Mouse (Mus musculus) intestine, embryonic 14.5 days (tissue): Measurements from ENCODE around the gene Gm10553. TPM values are rescaled to one million over a fixed set of nuclear protein-coding genes. Genes with fewer than 3 reads are reported as not detected.
"Not testable (repeated sequence)": the region's sequence is repeated elsewhere in the genome, so short reads cannot be mapped to it uniquely, and the experiment has no call there.

Experiments used
- ATAC-seq: fragments of 200-750 bp; cut with Nextera tagmentation; replicated peaks from 2 replicates; pipeline ENCODE4 v1.8.0; 2017; ENCODE audit warnings: low read depth, moderate number of reproducible peaks, moderate TSS enrichment, moderate library complexity; ENCODE audit not compliant: low FRiP score, low TSS enrichment
- DNase-seq: peaks from one replicate; pipeline ENCODE4 v3.0.0-alpha.2; 2018; ENCODE audit warnings: low spot score
- H3K27ac ChIP-seq: fragments of 300-500 bp; sonication (generic); 2 replicates; pipeline ENCODE4 v1.5.1; 2014; ENCODE audit warnings: low read depth, mild to moderate bottlenecking, control low read depth
- H3K27me3 ChIP-seq: fragments of 300-500 bp; sonication (generic); replicated peaks from 2 replicates; pipeline ENCODE4 v1.6.1; 2014; ENCODE audit warnings: low read length, control low read depth; ENCODE audit not compliant: control insufficient read depth, insufficient read depth
- H3K36me3 ChIP-seq: fragments of 300-500 bp; sonication (generic); 2 replicates; pipeline ENCODE4 v1.6.1; 2014; ENCODE audit warnings: low read length, control low read depth; ENCODE audit not compliant: control insufficient read depth, insufficient read depth
- H3K4me1 ChIP-seq: fragments of 300-500 bp; sonication (generic); replicated peaks from 2 replicates; pipeline ENCODE4 v1.6.1; 2014; ENCODE audit warnings: low read length, control low read depth, mixed read lengths; ENCODE audit not compliant: control insufficient read depth, insufficient read depth
- H3K4me2 ChIP-seq: fragments of 300-500 bp; sonication (generic); 2 replicates; pipeline ENCODE4 v1.6.1; 2014; ENCODE audit warnings: low read length
- H3K4me3 ChIP-seq: fragments of 300-500 bp; sonication (generic); 2 replicates; pipeline ENCODE4 v1.5.1; 2014; ENCODE audit warnings: low read depth, low read length, control low read depth, mixed read lengths
- H3K9ac ChIP-seq: fragments of 300-500 bp; sonication (generic); 2 replicates; pipeline ENCODE4 v1.6.1; 2014; ENCODE audit warnings: mild to moderate bottlenecking, low read length
- H3K9me3 ChIP-seq: fragments of 300-500 bp; sonication (generic); 2 replicates; pipeline ENCODE4 v1.6.1; 2016; ENCODE audit warnings: low read length, control low read depth; ENCODE audit not compliant: control insufficient read depth
- WGBS: fragments of 180-500 bp; shearing (Covaris S2); extraction: QIAGEN DNeasy Blood & Tissue Kit; methylation state at CpG from one replicate; pipeline ENCODE4 v1.1.7; 2014; 5-methylcytosine and 5-hydroxymethylcytosine counted together
- polyA plus RNA-seq: library from polyadenylated mRNA; unstranded; fragments of >200 nt; fragmentation: Nextera tagmentation; extraction: Ambion mirVana; gene quantifications from 2 replicates; pipeline ENCODE4 v1.2.1, GENCODE M21; 2014

Gm10553 gene
- polyA plus RNA-seq, 1 experiment from 2014 or later: not detected

- H3K9ac ChIP-seq, H3K27me3 ChIP-seq, H3K27ac ChIP-seq, H3K9me3 ChIP-seq, H3K36me3 ChIP-seq, DNase-seq, H3K4me2 ChIP-seq, H3K4me1 ChIP-seq, H3K4me3 ChIP-seq, ATAC-seq: not testable (repeated sequence)
- 89% methylated on average over 4 of the region's 4 CpGs for WGBS
Observed at GRCm38 (mm10) chr1:85105336-85105735, 5.4 kb downstream of the Gm10553 start.

- H3K4me3 ChIP-seq, ATAC-seq, H3K4me1 ChIP-seq, DNase-seq, H3K27ac ChIP-seq, H3K9ac ChIP-seq, H3K9me3 ChIP-seq, H3K4me2 ChIP-seq, H3K27me3 ChIP-seq, H3K36me3 ChIP-seq: not testable (repeated sequence)
- WGBS: 76% methylated on average over 5 of the region's 6 CpGs
Observed at GRCm38 (mm10) chr1:85106013-85106412, 6.0 kb downstream of the Gm10553 start.

GRCm38 (mm10) chr1:85109753-85110152 is 9.8 kb downstream of the Gm10553 start, which contains the start of gene A530032D15Rik:
TSS of gene A530032D15Rik (minus strand) at chr1:85109853.
- WGBS: no CpG with 5 or more reads among the region's 7 CpGs
- not testable (repeated sequence) for ATAC-seq, H3K27ac ChIP-seq

GRCm38 (mm10) chr1:85110876-85111275 is 10.9 kb downstream of the Gm10553 start:
- H3K4me2 ChIP-seq, ATAC-seq, H3K36me3 ChIP-seq, H3K27ac ChIP-seq, H3K9ac ChIP-seq, H3K9me3 ChIP-seq, H3K4me3 ChIP-seq, H3K27me3 ChIP-seq, DNase-seq, H3K4me1 ChIP-seq: not testable (repeated sequence)
- WGBS: 76% methylated on average over 2 of the region's 3 CpGs

More at GRCm38 (mm10) chr1:85109753-85110152, 9.8 kb downstream of the Gm10553 start, which contains the start of gene A530032D15Rik:
- not testable (repeated sequence) for H3K4me1 ChIP-seq, H3K36me3 ChIP-seq, H3K9me3 ChIP-seq, H3K27me3 ChIP-seq, H3K4me2 ChIP-seq, H3K9ac ChIP-seq, H3K4me3 ChIP-seq, DNase-seq

GRCm38 (mm10) chr1:85111572-85111971 is 11.6 kb downstream of the Gm10553 start:
- H3K27me3 ChIP-seq, H3K36me3 ChIP-seq, ATAC-seq, H3K27ac ChIP-seq, H3K9ac ChIP-seq, DNase-seq, H3K4me1 ChIP-seq, H3K9me3 ChIP-seq, H3K4me3 ChIP-seq, H3K4me2 ChIP-seq: not testable (repeated sequence)
- 61% methylated on average over 9 of the region's 10 CpGs for WGBS

GRCm38 (mm10) chr1:85112266-85112665 is 12.3 kb downstream of the Gm10553 start:
- WGBS: 87% methylated on average over 7 of the region's 7 CpGs
- not testable (repeated sequence) for DNase-seq

GRCm38 (mm10) chr1:85112889-85113288 is 12.9 kb downstream of the Gm10553 start:
- H3K27me3 ChIP-seq, H3K9ac ChIP-seq, H3K36me3 ChIP-seq, DNase-seq, H3K27ac ChIP-seq, ATAC-seq, H3K4me1 ChIP-seq, H3K4me2 ChIP-seq, H3K4me3 ChIP-seq, H3K9me3 ChIP-seq: not testable (repeated sequence)
- WGBS: 72% methylated on average over 2 of the region's 5 CpGs

More at GRCm38 (mm10) chr1:85112266-85112665, 12.3 kb downstream of the Gm10553 start:
- not testable (repeated sequence) for H3K9me3 ChIP-seq, H3K27me3 ChIP-seq, H3K36me3 ChIP-seq, H3K27ac ChIP-seq, H3K4me3 ChIP-seq, H3K9ac ChIP-seq, H3K4me1 ChIP-seq, ATAC-seq, H3K4me2 ChIP-seq

- H3K9me3 ChIP-seq, H3K27me3 ChIP-seq, H3K4me2 ChIP-seq, DNase-seq, H3K4me1 ChIP-seq, H3K36me3 ChIP-seq, H3K9ac ChIP-seq, H3K4me3 ChIP-seq, H3K27ac ChIP-seq: not testable (repeated sequence)
- 0 out of 2 replicates have a peak, but pooled peaks have one; percentile 50 for ATAC-seq
- 76% methylated on average over 3 of the region's 3 CpGs for WGBS
Observed at GRCm38 (mm10) chr1:85114078-85114477, 14.1 kb downstream of the Gm10553 start.

GRCm38 (mm10) chr1:85114666-85115402 is 14.9 kb downstream of the Gm10553 start:
- H3K4me2 ChIP-seq, H3K9me3 ChIP-seq, H3K27me3 ChIP-seq, H3K36me3 ChIP-seq, ATAC-seq, H3K27ac ChIP-seq, H3K4me1 ChIP-seq, H3K9ac ChIP-seq, DNase-seq, H3K4me3 ChIP-seq: not testable (repeated sequence)
- WGBS: 57% methylated on average over 6 of the region's 6 CpGs
